27 mouse cellular contexts compared by ENCODE assay signal in the genomic region with DNA sequence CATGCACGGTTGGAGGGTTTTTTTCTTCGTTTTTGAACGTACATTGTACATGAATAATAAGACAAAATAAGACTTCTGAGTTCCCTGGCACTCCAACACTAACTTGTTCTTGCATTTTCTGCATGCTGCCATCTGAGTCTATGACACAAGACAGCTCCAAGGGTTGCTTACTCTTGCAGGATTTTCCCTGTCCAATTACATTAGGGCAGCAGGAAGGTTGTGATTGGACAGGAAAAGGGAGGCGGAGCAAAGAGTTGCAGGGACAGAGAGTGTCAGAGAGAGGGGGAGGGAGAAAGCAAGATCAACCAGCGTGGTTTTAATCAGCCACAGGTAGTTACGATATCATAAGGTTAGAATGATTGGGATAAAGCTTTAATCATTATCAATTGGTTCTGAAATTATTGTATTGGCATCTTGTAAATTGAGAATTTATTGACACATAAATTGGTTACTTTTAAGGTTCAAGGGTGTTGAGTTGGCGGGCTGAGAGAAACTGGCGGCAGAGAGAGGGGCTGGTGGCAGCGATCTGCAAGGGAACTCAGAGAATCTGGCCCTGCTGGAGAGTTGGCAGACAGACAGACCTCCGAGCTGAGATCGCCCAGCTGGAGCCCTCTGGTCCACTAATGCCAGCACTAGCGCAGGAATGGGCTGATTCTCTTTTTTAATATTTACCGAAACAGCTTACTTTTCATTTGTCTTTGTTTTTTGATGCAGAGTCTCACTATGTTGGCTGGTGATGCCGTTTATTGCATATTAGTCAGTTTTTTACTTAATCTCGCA. TPM values are rescaled to one million over a fixed set of nuclear protein-coding genes. Genes with fewer than 3 reads are reported as not detected.
DNase-seq lines count a peak whose midpoint lies in the region; ATAC-seq and TF ChIP-seq lines count a peak whose summit lies in the region.
"Had no signal": no experiment of that assay in that cellular context is flagged by ENCODE, and none has a peak within 500 bp of the region (broad histone marks: within the 10 kb centered on the region; RNA-seq: fewer than 3 reads in every experiment).

No protein-coding gene starts in this region.

- 0 out of 2 replicates have a peak, but pooled peaks have one; percentile 13 for ATAC-seq in lung, embryonic 15.5 days (ENCODE audit: borderline replicate concordance, extremely low read depth, low FRiP score, low TSS enrichment)
- ATAC-seq in embryonic facial prominence, embryonic 11.5 days (replicated peaks; ENCODE audit: insufficient number of reproducible peaks, low FRiP score, low TSS enrichment, low read depth): no peak
- ATAC-seq: activated CD4-positive, CD25-positive, alpha-beta regulatory T cell, adult 4 months; CD4-positive, CD25-positive, alpha-beta regulatory T cell, adult 4 months; intestine, embryonic 16.5 days; midbrain, embryonic 15.5 days had no signal

- no peaks in the 10 kb centered on the region for H3K9me3 ChIP-seq in lung, embryonic 15.5 days
- H3K9me3 ChIP-seq in ES-E14 (ENCODE audit: control insufficient read depth, insufficient read depth, low read depth, low read length): no peaks in the 10 kb centered on the region
- no peaks in the 10 kb centered on the region for H3K9me3 ChIP-seq in embryonic facial prominence, embryonic 11.5 days (replicated peaks; ENCODE audit: control insufficient read depth, low read length)
- H3K9me3 ChIP-seq: forebrain, embryonic 10.5 days; heart, embryonic 12.5 days; megakaryocyte, embryonic 14.5 days; midbrain, embryonic 15.5 days had no signal

- H3K36me3 ChIP-seq in lung, embryonic 15.5 days: no peaks in the 10 kb centered on the region
- no peaks in the 10 kb centered on the region for H3K36me3 ChIP-seq in ES-E14 (ENCODE audit: control insufficient read depth, insufficient read depth, low read length, poor library complexity, severe bottlenecking)
- no peaks in the 10 kb centered on the region for H3K36me3 ChIP-seq in embryonic facial prominence, embryonic 11.5 days (replicated peaks; ENCODE audit: control insufficient read depth, insufficient read depth, low read depth, low read length)
- H3K36me3 ChIP-seq: forebrain, embryonic 10.5 days; heart, embryonic 12.5 days; hindbrain, embryonic 13.5 days; midbrain, embryonic 15.5 days had no signal

- H3K27me3 ChIP-seq in lung, embryonic 15.5 days: no peaks in the 10 kb centered on the region
- no peaks in the 10 kb centered on the region for H3K27me3 ChIP-seq in embryonic facial prominence, embryonic 11.5 days (ENCODE audit: control insufficient read depth, insufficient read depth, low read length)
- H3K27me3 ChIP-seq: heart, embryonic 12.5 days; hindbrain, embryonic 13.5 days; midbrain, embryonic 15.5 days had no signal

- DNase-seq in cerebellum, postnatal 14 days: peak; percentile 38 to 45
- DNase-seq in cerebellum, adult 9-10 months: no peak
- no peak for DNase-seq in lung, postnatal 25 days (ENCODE audit: low spot score)
- DNase-seq in ES-E14 (ENCODE audit: low read depth, low spot score): peak; percentile 41
- DNase-seq in embryonic facial prominence, embryonic 11.5 days (ENCODE audit: low spot score): peak; percentile 29
- no peak for DNase-seq in adrenal gland, postnatal 10 days
- DNase-seq: adrenal gland, postnatal 14 days; cerebellum, adult 8-10 months; heart, postnatal 14 days; kidney, postnatal 4 days; layer of hippocampus, adult 9-11 months; lung, adult 18-20 months had no signal

- no peak overlapping the region for H3K4me2 ChIP-seq in lung, embryonic 15.5 days
- no peak overlapping the region for H3K4me2 ChIP-seq in embryonic facial prominence, embryonic 11.5 days (ENCODE audit: low read depth, low read length)
- H3K4me2 ChIP-seq: heart, embryonic 12.5 days; hindbrain, embryonic 13.5 days; liver, embryonic 11.5 days; midbrain, embryonic 15.5 days had no signal

- no peak overlapping the region for H3K4me3 ChIP-seq in lung, embryonic 15.5 days
- peak overlapping the region in 1 of 2 experiments; percentile 52; a peak in 2 of 4 replicates for H3K4me3 ChIP-seq in ES-E14 (ENCODE audit: insufficient read depth in 1 of 2, low read depth in 1 of 2, low read length in 2 of 2, poor library complexity in 1 of 2, severe bottlenecking in 1 of 2)
- no peak overlapping the region for H3K4me3 ChIP-seq in embryonic facial prominence, embryonic 11.5 days (ENCODE audit: low read depth, low read length)
- H3K4me3 ChIP-seq: forebrain, embryonic 10.5 days; heart, embryonic 12.5 days; hindbrain, embryonic 13.5 days; left cerebral cortex, adult 2 months; megakaryocyte, embryonic 14.5 days; midbrain, embryonic 15.5 days had no signal

- H3K9ac ChIP-seq in lung, embryonic 15.5 days: no peak overlapping the region
- H3K9ac ChIP-seq in ES-E14 (ENCODE audit: insufficient read depth, low read depth, low read length, poor library complexity, severe bottlenecking): no peak overlapping the region
- no peak overlapping the region for H3K9ac ChIP-seq in embryonic facial prominence, embryonic 11.5 days (replicated peaks; ENCODE audit: low read length)
- H3K9ac ChIP-seq: heart, embryonic 12.5 days; hindbrain, embryonic 13.5 days; midbrain, embryonic 15.5 days had no signal

- in situ Hi-C loops in ES-E14 (cut with MboI; ENCODE audit: low sequenced_read_pairs in 2 of 2, unreplicated experiment in 2 of 2): loop anchor here (5.0 kb wide), 2 partner anchors 59 to 64 kb away; no protein-coding TSS in a partner anchor

- H3K27ac ChIP-seq in lung, embryonic 15.5 days: no peak overlapping the region; the same call in 1 of the 2 replicates
- H3K27ac ChIP-seq in ES-E14 (ENCODE audit: insufficient read depth, low read depth, low read length, poor library complexity, severe bottlenecking): no peak overlapping the region
- H3K27ac ChIP-seq in embryonic facial prominence, embryonic 11.5 days (replicated peaks; ENCODE audit: low read depth, low read length): no peak overlapping the region
- H3K27ac ChIP-seq: forebrain, embryonic 10.5 days; hindbrain, embryonic 13.5 days; left cerebral cortex, adult 2 months; midbrain, embryonic 15.5 days; stomach, postnatal 0 days had no signal

- H3K4me1 ChIP-seq in lung, embryonic 15.5 days: peaks cover 23% of the 10 kb centered on the region
- H3K4me1 ChIP-seq in ES-E14 (ENCODE audit: control insufficient read depth in 2 of 2, insufficient read depth in 2 of 2, low read length in 2 of 2, poor library complexity in 1 of 2): peaks cover 11 to 12% of the 10 kb centered on the region in 2 experiments
- no peaks in the 10 kb centered on the region; the same call in none of the 2 replicates for H3K4me1 ChIP-seq in embryonic facial prominence, embryonic 11.5 days (ENCODE audit: control insufficient read depth, insufficient read depth, low read length)

- WGBS in lung, embryonic 15.5 days: 64% methylated on average over 15 of the region's 15 CpGs
- 82% methylated on average over 15 of the region's 15 CpGs for WGBS in embryonic facial prominence, embryonic 11.5 days

TF ChIP-seq in ES-E14, 5 proteins besides CTCF, POLR2A, EP300 and RAD21:
- no peak for TF ChIP-seq ZNF384 (IDR thresholded peaks at IDR 0.05; ENCODE audit: low read depth, low read length)
- no peak for TF ChIP-seq ZC3H11A (IDR thresholded peaks at IDR 0.05; ENCODE audit: borderline replicate concordance, low read depth, low read length)
- no peak for TF ChIP-seq MAFK (IDR thresholded peaks at IDR 0.05; ENCODE audit: insufficient read depth, low read depth, low read length)
- TF ChIP-seq HCFC1 (IDR thresholded peaks at IDR 0.05; ENCODE audit: borderline replicate concordance, insufficient read depth, low read length): no peak
- no peak for TF ChIP-seq CHD2 (IDR thresholded peaks at IDR 0.05; ENCODE audit: low read depth, low read length)

RNA-seq across cellular contexts. Expression of a gene that starts 25.1 kb away (rescaled TPM):
- polyA plus RNA-seq in lung, embryonic 15.5 days (2015; fragmentation: Nextera tagmentation; extraction: Ambion mirVana): not detected in 2 replicates
- total RNA-seq in ES-E14 (2012; rRNA removed): not detected in 2 replicates
- polyA plus RNA-seq in embryonic facial prominence, embryonic 11.5 days (2014; fragmentation: Nextera tagmentation; extraction: Ambion mirVana): not detected in 2 replicates
- not detected for total RNA-seq in adrenal gland, postnatal 10 days (2021)
- total RNA-seq: adrenal gland, postnatal 14 days; gastrocnemius, adult 18-20 months; heart, postnatal 14 days; left cerebral cortex, adult 2 months had no signal
- polyA plus RNA-seq: activated CD4-positive, CD25-positive, alpha-beta regulatory T cell, adult 4 months; CD4-positive, CD25-positive, alpha-beta regulatory T cell, adult 4 months; forebrain, embryonic 10.5 days; heart, embryonic 12.5 days; hindbrain, embryonic 13.5 days; kidney, embryonic 14.5 days; limb, embryonic 11.5 days; liver, embryonic 11.5 days; midbrain, embryonic 15.5 days had no signal

RNA-seq across cellular contexts. Expression of a gene that starts 43.4 kb away (rescaled TPM):
- polyA plus RNA-seq in lung, embryonic 15.5 days (2015; fragmentation: Nextera tagmentation; extraction: Ambion mirVana): 1.8 and 2.2 TPM in 2 replicates
- total RNA-seq in ES-E14 (2012; rRNA removed): 1.6 and 2.3 TPM in 2 replicates
- 0.82 and 0.98 TPM in 2 replicates for polyA plus RNA-seq in embryonic facial prominence, embryonic 11.5 days (2014; fragmentation: Nextera tagmentation; extraction: Ambion mirVana)
- total RNA-seq in adrenal gland, postnatal 10 days (2021): 1 to 10 TPM; 5.2 to 6.1 TPM

Comparison
In these comparisons a context has a peak if more than half of its experiments do, and no peak if none do; other contexts are left out.
1. DNase-seq: peak in cerebellum, postnatal 14 days (2 of 2), ES-E14 (single experiment) and embryonic facial prominence, embryonic 11.5 days (single experiment); none in cerebellum, adult 9-10 months (single experiment), lung, postnatal 25 days (single experiment) and adrenal gland, postnatal 10 days (single experiment).